Mouse (Mus musculus) cerebellum, postnatal 14 days (tissue): ENCODE measurements at regions not wholly inside any gene's neighbourhood (a gene's known extent, or its start where the extent isn't known, plus 50 kb on each side); places are given as distances from the start of the nearest gene placed in this dataset.
"Not testable (repeated sequence)": the region's sequence is repeated elsewhere in the genome, so short reads cannot be mapped to it uniquely, and the experiment has no call there.

Source experiments
- DNase-seq, 2 experiments: peaks; one replicate each; pipeline ENCODE4 v3.0.0; 2021; ENCODE audit warnings: mixed read lengths in 2 of 2

DNA sequence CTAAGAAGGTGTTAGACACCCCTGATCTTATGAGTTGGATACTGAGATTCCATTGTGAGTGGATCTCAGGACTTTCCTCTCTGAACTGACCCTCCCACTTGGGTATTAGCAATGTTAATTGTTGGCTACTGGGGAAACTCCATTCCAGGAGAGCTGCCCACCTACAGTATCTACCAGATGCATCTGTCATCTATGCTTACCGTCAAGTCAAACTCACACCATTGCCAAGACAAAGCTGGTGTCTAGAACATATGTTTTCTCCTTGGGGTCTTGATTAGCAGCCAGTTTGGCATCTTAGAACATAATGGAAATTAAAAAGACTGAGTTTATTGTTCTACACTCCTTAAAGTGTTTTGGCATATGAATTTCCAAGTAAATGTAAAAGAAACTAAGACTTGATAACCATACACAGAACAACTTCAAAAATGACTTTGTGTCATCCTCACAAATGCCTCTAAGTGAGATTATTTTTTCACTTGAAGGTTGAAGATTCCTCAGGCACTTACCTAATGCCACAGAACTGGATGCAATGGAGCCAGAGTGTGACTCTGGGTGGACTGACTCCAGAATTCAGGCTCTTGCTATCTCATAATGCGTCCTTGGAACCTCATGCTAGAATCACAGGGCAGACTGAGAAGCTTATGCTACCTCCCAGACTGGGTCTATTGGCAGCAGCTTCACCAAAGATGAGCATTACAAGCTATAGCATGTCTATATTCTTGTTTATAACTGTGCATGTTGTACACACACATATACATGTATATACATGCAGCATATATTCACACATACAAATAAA, 107.5 kb upstream of the Rnf152 start:
- peak; percentile 86 to 95 for DNase-seq

- DNase-seq = peak in 1 of 2 experiments; percentile 48
These were observed 106.2 kb upstream of the Rnf152 start for GRCm38 (mm10) chr1:105462695-105463094.

- DNase-seq = not testable (repeated sequence)
These were observed 99.3 kb upstream of the Rnf152 start for GRCm38 (mm10) chr1:105455783-105456182.

DNA sequence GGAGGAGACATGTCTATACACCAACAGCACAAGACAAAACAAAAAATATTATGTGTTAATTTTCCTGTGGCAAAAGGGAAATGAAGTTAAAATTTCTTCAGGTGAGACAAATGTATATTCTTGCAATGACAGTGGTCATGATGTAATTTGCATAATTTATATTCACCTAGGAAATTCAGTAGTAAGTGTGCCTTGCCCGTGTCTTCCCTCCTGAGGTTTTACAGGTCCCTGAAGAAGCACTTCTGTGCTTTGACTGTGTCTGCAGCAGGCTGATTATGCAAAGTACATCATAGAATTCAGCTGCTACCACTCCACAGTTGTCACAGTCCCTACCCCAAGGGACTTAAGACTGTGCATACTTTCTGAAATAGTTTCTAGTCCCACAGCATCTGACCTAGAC, 98.2 kb upstream of the Rnf152 start:
- no peak for DNase-seq

DNA sequence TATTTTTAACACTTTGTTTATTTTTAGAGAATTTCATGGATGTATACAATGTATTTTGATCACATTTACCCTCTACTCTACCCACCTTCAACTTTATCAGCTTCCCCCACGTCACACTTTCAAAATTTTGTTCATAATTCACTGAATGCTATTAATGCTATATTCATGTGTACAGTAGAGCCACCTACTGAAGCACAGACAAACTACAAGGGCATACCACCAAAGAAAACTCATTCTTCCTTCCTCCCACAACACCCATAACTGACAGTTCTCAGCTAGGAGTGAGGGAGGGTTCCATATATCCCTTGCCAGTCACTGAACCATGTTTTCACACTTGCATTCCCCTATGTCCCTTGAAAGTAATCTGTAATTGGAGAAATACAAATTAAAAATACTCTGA, 89.7 kb upstream of the Rnf152 start:
- peak in 1 of 2 experiments; percentile 18 for DNase-seq

- no peak for DNase-seq
These were observed 87.0 kb upstream of the Rnf152 start for GRCm38 (mm10) chr1:105443546-105443945.

- no peak for DNase-seq
These were observed 83.8 kb upstream of the Rnf152 start for GRCm38 (mm10) chr1:105440296-105440695.

GRCm38 (mm10) chr1:105434631-105435403, 78.3 kb upstream of the Rnf152 start:
- no peak for DNase-seq

- DNase-seq = peak; percentile 22 to 48
These were observed 77.4 kb upstream of the Rnf152 start for GRCm38 (mm10) chr1:105433949-105434348.

DNA sequence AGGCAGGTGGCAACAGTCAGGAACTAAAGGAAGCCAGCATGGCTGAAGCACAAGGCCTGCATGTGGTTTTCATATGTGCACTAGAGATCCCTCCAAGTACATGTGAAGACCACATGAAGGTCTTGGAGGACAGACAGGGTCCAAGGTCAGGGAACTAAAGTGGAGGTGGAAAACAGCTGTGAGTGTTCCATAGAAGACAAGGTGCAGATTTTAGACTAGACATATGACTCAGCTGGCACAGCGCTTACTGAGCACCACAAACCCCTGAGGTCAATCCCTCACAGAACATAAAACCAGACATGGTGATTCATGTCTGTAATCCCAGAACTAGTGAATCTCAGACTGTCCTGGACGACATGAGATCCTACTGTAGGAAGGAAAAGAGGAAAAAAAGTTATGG, 75.3 kb upstream of the Rnf152 start:
- DNase-seq = no peak

DNA sequence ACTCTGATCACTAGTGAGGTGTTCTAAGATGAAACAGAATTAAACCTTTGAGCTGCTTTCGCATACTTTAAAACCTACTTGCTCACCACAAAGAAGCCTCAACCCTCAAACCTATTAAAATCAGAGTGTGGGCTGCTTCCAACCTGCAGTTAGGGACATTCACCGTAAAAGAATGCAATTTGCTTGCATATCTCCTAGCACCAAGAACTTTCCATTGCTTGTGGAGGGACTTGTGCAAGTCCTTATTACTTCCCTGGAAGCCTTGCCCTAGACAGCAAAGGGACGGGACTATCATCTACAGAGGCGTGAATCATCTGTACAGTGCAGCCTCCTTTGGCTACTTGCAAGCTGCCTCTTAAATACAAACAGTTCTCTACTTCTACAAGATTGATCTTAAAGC, 74.2 kb upstream of the Rnf152 start:
- no peak for DNase-seq

- no peak for DNase-seq
These were observed 71.7 kb upstream of the Rnf152 start for GRCm38 (mm10) chr1:105428165-105428564.

- DNase-seq = no peak
These were observed 69.6 kb upstream of the Rnf152 start for GRCm38 (mm10) chr1:105426086-105426485.

GRCm38 (mm10) chr1:105423380-105423779, 66.9 kb upstream of the Rnf152 start:
- no peak for DNase-seq

DNA sequence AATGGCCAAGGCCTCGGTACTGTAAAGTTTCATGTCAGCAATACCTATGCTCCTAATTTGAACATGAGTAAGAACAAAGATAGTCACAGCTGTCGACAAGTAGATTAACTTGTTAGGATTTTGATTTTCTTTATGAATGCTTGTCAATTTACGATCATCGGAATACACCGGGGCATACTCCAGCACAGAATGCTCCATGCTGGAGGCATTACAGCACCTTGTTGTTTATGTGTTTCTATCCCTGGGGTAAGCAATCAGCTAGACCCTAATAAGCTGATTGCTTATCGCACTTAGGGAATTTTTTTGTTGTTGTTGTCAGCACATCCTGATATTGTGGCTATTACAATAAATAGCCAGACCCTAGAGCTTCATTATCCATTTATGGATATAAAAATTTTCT, 66.4 kb upstream of the Rnf152 start:
- no peak for DNase-seq

DNA sequence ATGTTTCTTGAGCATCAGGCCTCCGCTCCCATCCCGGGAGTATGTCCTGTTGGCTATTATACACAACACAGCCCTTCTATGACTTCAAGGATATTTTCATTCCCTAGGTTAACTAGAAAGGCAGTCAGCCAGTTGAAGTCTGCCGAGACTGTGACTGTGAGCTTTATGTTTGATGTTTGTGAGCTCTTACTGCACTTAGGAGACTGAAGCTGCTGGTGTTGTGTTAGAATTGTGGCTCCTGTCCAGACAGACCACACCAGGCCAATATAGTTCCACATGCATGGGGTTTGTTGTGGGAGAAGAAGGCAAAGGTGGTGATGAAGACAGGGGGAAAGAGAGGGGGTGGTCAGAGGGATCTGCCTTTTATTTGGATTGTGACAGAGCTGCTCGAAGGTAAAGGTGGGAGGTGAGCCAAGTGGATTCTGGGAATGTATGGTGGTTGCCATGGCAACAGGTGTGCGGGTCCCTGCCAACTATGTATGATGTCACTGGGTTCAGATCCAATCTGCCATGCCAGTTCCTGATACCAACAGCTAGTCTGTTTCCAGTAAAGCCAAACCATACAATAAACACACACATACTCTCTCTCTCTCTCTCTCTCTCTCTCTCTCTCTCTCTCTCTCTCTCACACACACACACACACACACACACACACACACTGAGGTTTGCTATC, 64.0 kb upstream of the Rnf152 start:
- peak; percentile 45 to 52 for DNase-seq
